Mouse (Mus musculus): ENCODE results near the gene Cldn11.

Gene Cldn11

DNA sequence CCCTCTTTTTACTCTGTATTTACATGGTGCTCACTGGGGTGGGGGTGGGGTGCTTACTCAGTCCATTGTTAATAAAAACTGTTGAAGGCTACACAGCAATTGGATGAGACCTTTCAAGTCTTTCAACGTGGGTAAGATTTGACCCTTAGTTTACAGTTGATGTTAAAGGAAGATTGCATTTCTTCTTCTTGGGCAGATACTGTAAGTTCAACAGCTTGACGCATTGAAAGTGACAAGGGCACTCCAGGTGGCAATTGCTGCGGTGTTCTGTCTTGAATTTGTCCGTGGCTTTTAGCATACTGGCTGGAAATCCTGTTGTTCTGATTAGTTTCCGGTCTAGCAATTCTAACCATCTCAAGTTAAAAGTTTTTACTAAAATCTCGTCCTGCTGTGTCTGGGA, 11.6 kb downstream of the Cldn11 start:
- no peak for DNase-seq

DNA sequence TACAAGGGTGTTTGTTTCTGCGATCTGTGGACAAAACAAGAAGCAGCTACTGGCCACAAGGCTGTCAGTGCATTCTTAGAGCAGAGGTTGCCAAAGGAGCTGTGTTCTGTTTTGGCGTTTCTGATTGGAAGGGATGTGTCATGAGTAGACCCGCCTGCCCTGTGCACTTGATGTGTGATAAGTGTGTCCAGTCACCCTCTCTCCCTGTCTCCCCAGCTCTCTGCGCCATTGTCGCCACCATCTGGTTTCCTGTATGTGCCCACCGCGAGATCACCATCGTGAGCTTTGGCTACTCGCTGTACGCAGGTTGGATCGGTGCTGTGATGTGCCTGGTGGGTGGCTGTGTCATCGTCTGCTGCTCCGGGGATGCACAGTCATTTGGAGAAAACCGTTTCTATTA, 13.1 kb downstream of the Cldn11 start:
- no peak for DNase-seq

DNA sequence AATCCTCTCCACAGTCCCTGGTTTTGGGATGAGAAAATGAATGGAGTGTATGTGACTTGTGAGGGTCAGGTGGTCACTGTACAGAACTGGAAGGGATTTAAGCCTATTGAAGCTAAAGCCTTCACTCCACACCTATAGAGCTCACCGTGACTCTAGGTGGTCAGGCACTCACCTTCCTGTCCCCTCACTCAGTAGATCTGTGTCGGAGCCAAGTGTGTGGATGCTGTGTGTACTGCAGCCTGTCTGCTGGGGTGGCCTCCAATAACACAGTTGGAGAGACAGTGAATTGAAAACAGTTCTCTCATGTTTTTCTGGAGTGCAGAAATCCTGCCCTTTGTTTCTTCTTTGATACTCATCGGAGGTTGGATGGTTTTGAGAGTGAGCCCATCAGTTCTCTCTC, 16.1 kb downstream of the Cldn11 start:
- DNase-seq: no peak

DNA sequence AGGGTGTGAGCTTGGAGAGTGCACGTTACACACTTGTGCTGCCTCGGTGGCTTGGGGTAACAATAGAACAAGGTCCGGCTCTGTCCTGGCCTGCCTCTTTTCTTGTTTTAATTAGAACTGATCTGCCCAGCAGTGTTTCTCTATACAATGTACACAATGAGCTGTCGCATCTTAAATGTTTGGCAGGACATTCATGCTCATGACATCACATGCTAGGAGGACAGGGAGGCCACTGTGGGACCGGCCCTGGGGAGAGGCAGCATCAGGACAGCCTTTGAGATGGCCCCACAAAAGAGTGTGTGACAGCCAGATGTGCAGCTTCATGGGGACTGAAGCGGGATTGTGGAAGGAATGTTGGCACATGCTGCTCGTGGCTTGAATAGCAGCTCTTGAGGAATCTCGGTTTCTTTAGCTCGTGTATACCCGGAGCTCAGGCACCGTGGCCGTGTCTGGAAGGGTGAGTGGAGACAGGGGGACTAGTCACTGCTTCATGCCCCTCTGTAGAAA, 16.7 kb downstream of the Cldn11 start:
- no peak for DNase-seq

DNA sequence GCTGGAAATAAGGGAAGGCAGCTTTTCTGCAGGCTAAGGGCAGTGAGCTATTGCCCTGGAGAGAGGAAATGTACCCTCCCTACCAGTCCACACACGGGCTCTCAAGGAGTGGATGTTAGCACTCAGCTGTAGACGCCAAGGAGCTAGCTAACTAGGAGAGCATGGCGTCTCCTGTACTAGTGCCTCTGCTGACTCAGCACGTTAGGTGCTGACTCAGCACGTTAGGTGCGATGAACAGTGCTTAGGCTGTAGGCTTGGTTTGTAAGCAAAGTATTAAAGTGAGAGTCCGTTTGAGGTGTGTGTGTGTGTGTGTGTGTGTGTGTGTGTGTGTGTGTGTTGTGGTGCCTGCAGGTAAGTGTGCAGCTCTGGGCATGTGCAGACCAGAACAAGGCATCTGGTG, 40.6 kb downstream of the Cldn11 start:
- DNase-seq: no peak

DNA sequence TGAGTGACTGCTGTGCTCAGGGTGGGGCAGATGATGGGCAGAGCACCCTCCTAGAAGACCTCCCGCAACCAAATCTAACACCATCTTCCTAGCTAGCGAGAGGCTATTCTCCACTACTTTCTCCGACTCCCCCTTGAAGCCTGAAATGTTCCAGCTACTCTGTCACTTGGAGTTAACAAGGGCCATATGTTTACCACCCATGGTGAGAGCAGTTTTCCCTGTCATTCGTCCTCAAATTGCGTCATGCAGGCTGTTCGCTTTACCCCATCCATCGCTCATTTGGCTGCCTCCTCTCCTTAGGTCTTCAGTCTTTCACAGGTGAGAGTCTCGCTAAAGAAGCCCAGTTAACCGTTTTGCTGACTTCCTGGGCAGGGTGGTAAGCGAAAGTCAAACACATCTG, 41.7 kb downstream of the Cldn11 start:
- no peak for DNase-seq

DNA sequence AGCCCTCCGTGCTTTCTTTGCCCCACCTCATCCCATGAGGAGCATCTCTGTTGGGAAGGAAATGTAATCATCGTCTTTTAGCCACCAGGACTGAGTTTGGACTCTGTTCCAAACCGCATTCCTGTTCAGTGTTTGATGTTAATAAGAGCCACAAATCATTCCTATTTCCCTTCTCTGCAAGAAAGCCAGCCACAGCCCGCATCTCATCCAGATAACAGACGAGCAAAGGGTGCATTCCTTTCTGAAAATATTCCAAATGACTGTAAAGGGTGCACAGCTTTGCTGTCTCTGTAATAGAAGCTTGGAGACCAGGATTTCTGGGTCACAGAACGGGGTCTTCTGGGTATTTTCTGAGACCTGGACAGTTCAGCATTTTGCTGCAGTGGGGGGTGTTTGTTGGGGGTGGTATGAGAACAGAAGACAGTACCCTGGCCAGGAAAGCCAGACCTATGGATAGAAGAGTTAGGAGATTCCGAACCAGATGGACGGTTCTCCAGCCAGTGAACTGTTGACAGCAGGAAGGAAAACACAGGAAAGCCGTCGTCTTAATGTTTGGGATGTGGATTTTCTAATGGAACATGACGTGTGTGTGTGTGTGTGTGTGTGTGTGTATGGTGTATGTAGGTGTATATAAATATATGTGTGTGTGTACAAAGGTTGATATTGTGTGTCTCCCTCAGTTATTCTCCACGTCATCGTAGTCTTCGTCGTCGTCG, 49.6 kb downstream of the Cldn11 start:
- DNase-seq: no peak

DNA sequence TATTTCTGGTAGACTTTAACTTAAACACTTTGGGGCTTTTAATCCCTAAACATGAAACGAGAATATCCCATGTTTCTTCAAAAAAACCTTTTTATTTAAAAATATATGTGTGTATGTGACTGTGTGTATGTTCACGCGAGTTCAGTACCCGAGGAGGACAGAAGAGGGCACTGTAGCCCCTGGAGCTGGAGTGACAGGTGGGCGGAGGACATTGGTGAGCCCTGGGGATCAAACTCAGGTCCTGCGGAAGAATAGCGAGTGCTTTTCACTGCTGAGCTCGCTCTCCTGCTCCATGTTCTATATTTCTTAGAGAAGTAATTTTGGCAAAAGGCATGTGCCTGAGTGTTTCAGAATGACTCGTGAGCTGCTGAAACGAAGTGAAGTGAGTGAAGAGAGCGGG, 54.2 kb downstream of the Cldn11 start:
- DNase-seq: no peak

DNA sequence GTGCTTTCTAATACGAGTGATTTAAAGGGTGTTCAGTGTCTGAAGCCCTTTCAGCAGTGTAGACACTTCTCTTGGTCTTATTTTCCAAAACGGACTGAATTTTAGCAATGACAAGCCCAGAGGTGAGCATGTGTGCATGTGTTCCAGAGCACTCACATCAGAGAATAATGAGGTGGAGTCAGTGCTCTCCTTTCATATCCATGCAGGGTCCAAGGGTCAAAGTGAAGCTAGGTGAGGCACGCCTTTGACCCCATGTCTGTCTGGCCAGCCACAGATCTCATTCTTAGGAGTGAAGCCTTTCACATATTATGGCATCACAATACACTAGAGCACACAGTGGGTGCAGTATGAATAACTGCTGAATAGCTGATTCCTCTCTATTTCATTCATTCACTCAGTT, 55.4 kb downstream of the Cldn11 start:
- DNase-seq: no peak

DNA sequence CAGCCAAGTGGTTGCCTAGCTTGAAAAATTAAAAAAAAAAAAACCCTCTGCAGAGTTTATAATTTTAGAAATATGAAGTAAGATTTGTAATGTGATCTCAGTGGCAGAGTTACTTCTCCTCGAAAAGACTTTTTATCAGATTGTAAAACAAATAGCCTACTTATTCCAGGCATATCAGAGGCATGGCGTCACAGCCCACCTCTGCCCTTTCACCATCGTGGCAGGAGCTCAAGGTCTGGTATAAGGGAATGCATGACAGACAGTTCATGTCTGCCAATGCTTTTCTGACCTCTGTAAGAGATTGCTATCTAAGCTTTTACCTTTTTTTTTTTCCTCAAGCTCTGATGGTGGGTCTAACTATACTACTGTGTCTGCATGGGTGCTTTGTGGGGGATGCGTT, 58.3 kb downstream of the Cldn11 start:
- no peak for DNase-seq

DNA sequence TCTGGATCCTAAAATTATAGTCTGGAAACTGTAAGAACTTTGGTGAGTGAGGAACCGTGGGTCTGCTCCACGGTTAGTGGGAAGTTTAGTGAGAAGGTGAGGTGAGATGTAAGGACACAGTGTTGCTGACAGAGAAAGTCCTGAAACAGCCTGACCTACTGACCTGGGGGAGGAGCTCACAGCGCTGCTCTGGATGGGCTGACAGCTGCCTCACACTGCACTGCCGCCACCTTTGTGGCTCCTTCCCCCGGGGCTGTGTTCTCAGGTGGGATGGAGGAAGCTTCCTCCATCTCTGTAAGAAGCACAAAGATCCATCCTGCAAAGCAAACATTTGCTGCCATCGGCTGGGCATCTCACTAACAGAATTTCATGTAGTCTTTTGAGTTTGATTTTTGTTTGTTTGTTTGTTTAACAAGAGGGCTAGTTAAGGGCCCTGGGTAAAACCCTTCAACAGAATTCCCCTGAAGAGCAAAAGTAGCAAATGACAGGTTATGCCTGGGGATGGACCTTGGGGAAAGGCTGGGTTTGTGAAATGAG, 58.8 kb downstream of the Cldn11 start:
- no peak for DNase-seq

DNA sequence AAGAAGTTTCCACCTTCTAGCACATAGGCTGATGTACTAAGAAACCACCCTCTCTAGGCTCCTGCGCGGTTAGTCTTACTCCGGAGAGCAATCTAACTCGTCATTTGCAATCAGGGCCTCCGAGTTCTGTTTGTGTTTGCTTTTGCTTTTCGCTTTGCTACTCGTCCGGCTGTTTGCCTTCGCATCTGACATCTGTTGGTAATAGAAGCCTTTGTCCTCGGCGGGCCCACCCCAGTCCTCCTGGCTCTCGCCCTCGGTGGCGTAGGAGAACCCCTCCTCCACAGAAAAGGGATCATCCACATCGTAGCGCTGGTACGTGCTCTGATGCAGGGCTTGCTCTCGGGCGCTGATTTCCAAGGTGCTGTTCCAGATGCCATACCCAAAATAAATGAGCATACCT, 59.3 kb downstream of the Cldn11 start:
- no peak for DNase-seq

DNA sequence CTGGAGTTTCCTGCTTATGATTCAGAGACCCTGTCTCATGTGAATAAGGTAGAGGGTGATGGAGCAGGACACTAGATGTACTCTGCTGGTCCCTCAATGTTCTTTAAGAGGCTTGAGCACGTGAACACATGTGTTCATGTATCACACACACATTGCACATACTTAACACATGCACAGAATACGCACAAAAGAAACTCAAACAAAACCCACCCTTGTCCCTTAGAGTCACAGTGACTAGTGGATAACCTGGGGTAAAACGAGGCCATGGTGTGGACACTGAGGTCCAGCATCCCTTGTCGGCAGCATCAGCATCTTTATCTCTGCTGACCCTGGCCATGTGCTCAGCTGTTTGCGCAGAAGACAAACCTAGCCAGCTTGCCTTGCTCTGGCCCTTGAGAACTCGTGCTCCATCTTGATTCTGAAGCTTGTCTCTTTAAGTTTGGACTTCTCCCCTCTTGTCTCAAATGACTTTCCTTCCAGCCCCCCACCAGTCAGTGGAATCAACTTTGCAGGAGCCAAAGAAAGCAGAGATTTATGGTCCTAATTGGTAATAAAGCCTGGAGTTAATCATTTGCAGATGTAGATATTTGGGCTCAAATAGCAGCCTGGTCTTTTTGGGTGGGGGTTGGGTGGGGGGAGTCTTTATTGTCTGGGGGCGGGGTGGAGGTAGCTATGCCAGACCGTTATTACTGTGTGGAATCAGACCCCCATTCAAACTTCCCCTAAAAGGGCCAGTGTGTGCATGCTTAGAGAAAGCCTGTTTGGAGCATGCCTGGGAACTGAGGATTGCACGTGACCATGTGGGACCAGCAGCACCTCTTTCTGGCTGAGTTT, 62.7 kb downstream of the Cldn11 start:
- no peak for DNase-seq

DNA sequence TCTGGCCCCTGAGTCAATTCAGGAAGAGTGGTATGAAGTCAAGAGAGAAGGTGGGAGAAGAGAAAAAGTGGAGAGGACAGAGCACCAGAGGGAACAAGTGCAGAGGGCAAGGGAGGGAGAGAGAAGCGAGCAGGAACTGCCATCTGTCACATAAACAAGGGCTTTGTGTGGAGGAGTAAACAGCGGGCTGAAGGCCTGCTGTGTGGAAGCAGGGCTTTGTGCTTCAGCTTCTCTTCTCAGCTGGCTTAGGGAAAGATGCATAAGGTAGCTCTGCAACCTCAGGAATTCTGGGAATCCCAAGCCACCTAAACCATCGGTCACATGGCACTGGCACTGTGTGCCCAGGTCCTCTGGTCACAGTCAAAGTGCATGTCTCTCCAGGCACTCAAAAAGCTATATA, 64.1 kb downstream of the Cldn11 start:
- peak; percentile 34 to 54 for DNase-seq

Data from cerebellum, postnatal 14 days (tissue).